Mouse (Mus musculus) liver, postnatal 0 days (tissue): ENCODE results near the gene Foxk1.

Experiments used
- CTCF ChIP-seq: sonication (generic); IDR thresholded peaks from 2 replicates; pipeline ENCODE4 v1.5.1; 2016; ENCODE audit warnings: antibody characterized with exemption, low read depth
- EP300 ChIP-seq: IDR thresholded peaks from 2 replicates; pipeline ENCODE4 v1.6.1; 2016; ENCODE audit warnings: antibody characterized with exemption, low read depth, mild to moderate bottlenecking

DNA sequence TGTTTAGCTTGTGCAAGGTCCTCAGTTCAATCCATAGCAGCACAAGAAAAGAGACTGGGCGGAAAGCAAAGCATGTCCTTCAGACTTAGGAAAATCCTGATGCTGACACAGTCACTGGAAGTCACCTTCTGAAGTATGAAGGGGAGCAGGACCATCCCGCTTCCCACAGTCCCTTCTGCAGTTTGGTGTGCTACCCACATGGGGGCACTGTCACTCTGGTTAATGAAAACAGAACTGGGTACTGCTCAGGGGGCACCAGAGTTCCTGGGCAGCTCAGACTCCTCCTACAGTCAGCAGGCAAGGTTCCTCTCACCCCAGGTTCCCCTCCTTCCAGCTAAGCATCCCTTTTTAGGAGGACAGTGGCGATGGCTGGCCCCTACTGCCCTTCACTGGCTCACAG, 97.7 kb downstream of the Foxk1 start:
- TF ChIP-seq CTCF (peak; percentile 60), EP300 (no peak)
